Mouse (Mus musculus) cerebellum, postnatal 10 days (tissue): Measurements from ENCODE around the gene Vmn2r25.
A peak's percentile ranks its signal among the peaks of the same experiment; 100 is the strongest.
"Not testable (repeated sequence)": the region's sequence is repeated elsewhere in the genome, so short reads cannot be mapped to it uniquely, and the experiment has no call there.

Experiments used
- DNase-seq, 2 experiments: peaks; one replicate each; pipeline ENCODE4 v3.0.0; 2021; ENCODE audit warnings: mixed read lengths in 2 of 2

Vmn2r25 gene

DNA sequence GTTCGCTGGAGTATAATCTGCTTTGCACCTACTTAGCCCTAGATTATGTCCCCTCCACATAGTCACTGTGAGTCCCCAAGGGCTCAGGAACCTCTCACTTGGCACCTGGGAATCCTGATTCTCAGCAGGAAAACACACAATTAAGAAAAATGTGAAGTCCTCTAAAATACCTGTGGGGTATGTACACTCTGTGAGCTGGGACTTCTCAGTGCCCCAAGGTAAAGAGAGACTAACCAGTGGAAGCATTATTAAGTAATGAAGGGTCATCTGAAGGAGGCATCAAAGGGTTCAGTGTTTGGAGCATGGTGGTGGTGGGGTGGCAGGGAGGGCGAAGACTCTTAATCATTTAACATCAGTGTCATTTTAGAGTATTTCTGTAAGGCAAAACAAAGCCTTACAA lies at the start of gene Vmn2r25:
Vmn2r25 (minus strand) TSS at position 101 of the 400 bp plus-strand sequence.
- DNase-seq, result not testable (repeated sequence)

DNA sequence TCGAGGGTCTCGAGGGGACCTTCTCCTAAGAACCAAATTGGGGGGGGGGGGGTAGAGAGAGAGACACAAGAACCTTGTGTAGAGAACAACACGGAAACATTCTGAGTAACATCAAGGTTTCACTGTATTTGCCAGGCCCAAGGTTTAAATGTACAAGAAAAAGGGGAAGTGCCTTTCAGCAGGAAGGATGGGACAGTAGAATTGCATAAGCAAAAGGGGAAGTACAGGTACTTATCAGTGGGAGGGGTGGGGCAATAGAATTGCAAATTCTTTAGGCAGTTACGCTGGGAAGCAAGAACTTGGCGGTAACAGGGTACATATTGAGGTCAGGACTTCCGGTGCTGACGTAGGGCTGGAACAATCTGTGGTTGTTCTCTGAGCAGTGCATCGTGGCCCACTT lies 33.3 kb downstream of the Vmn2r25 start:
- DNase-seq, result no peak

DNA sequence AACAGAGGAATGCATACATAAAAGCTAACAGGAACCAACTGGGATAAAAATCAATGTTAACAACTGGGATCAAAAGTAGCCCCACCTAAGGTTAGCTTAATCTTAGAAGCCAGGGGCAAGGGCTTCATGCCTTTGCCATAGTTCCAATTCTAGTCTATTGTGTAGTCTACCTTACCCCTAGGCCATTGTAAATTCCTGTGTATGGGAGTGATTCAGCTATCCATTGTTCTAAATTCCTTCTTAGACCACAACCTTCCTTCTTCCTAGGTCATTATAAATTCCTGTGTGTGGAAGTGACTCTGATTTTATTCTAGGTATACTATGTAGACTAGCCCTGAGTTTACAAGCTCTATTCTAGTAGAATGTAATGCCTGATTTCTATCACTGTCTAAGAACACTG lies 43.0 kb downstream of the Vmn2r25 start:
- DNase-seq, result not testable (repeated sequence)

DNA sequence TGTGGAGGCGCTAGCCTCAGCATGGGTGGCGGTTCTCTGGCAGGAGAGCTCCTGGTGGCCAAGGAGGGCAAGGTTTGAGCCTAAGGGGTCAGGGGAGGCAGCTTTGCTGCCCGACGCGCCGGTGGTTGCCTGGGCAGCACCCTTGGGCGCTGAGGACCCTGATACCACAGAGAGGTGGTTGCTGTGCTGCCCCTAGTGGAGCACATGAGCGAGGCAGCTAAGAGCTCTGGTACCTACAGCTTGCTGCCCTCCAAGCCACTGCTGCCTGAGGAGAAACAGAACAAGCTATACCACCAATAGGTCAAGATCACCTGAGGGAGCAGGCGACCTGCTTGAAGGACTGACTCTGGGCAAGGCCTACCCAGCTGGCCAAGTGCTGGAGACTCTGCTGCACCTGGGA lies 59.5 kb downstream of the Vmn2r25 start:
- peak in 1 of 2 experiments; percentile 1 for DNase-seq

DNA sequence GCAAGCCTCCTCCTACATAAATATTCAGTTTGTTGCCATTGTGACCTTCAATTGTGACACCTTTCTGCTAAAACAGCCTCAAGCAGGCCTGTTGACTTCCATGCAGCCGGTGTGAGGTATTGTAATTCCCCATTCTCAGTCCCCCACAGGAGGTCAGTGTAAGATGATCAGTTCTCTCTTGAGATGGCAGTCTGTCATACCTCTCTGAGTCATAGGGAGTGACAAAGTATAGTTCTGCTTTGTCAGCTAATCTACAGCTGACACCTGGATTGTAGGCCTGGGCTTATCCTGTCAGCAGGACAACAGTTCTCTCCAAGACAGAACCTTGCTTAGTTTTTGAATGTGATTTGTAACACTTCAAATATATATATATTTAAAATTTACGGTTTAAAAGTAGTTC lies 68.4 kb downstream of the Vmn2r25 start:
- DNase-seq, result no peak

DNA sequence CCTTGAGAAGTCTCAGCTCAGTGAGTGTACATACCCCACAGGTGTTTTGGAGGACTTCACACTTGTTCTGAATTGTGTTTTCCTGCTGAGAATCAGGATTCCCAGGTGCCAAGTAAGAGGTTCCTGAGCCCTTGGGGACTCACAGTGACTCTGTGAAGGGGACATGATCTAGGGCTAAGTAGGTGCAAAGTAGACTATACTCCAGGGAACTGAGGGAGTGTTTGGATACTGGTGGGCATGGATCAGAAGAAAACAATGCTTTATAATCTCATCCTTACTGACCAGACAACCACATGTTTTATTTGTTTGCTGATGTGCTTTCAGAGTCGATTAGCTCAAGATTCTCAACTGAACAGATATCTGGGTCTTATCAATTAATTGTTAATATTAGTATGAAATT lies 74.7 kb downstream of the Vmn2r25 start, which contains the start of gene Vmn2r24:
Vmn2r24 (plus strand) TSS at position 301 of the 400 bp plus-strand sequence.
- DNase-seq, result no peak
